Mouse (Mus musculus) neural tube, embryonic 14.5 days (tissue): ENCODE results near the gene Ankrd40. TPM values are rescaled to one million over a fixed set of nuclear protein-coding genes. Genes with fewer than 3 reads are reported as not detected.

Experiments
- ATAC-seq: fragments of 200-750 bp; cut with Nextera tagmentation; 2 replicates; pipeline ENCODE4 v1.8.0; 2017; ENCODE audit warnings: low read depth, mild to moderate bottlenecking, moderate TSS enrichment, moderate library complexity
- H3K27ac ChIP-seq: fragments of 300-500 bp; sonication (generic); 2 replicates; pipeline ENCODE4 v1.5.1; 2014; ENCODE audit warnings: low read depth, mild to moderate bottlenecking, control low read depth, low read length, moderate library complexity, mixed read lengths
- H3K27me3 ChIP-seq: fragments of 300-500 bp; sonication (generic); 2 replicates; pipeline ENCODE4 v1.6.1; 2014; ENCODE audit warnings: low read length; ENCODE audit not compliant: control insufficient read depth, insufficient read depth
- H3K36me3 ChIP-seq: fragments of 300-500 bp; sonication (generic); 2 replicates; pipeline ENCODE4 v1.6.1; 2014; ENCODE audit warnings: low read length, mixed read lengths; ENCODE audit not compliant: control insufficient read depth, insufficient read depth
- H3K4me1 ChIP-seq: fragments of 300-500 bp; sonication (generic); 2 replicates; pipeline ENCODE4 v1.6.1; 2014; ENCODE audit warnings: low read length; ENCODE audit not compliant: control insufficient read depth, insufficient read depth
- H3K4me2 ChIP-seq: fragments of 300-500 bp; sonication (generic); 2 replicates; pipeline ENCODE4 v1.6.1; 2014; ENCODE audit warnings: mild to moderate bottlenecking, low read depth, low read length, control low read depth
- H3K4me3 ChIP-seq: fragments of 300-500 bp; sonication (generic); 2 replicates; pipeline ENCODE4 v1.5.1; 2014; ENCODE audit warnings: low read depth, low read length, control low read depth, mixed read lengths
- H3K9ac ChIP-seq: fragments of 300-500 bp; sonication (generic); replicated peaks from 2 replicates; pipeline ENCODE4 v1.6.1; 2014; ENCODE audit warnings: low read depth, mild to moderate bottlenecking, control low read depth, low read length, mixed read lengths
- H3K9me3 ChIP-seq: fragments of 300-500 bp; sonication (generic); 2 replicates; pipeline ENCODE4 v1.6.1; 2016; ENCODE audit warnings: low read length; ENCODE audit not compliant: control insufficient read depth
- WGBS: fragments of 180-500 bp; shearing (Covaris S2); extraction: QIAGEN DNeasy Blood & Tissue Kit; methylation state at CpG from one replicate; pipeline ENCODE4 v1.1.7; 2014; 5-methylcytosine and 5-hydroxymethylcytosine counted together
- polyA plus RNA-seq: library from polyadenylated mRNA; unstranded; fragments of >200 nt; fragmentation: Nextera tagmentation; extraction: Ambion mirVana; gene quantifications from 2 replicates; pipeline ENCODE4 v1.2.1, GENCODE M21; 2014

The Ankrd40 gene
- polyA plus RNA-seq, 1 experiment from 2014 or later: 15.7 TPM

DNA sequence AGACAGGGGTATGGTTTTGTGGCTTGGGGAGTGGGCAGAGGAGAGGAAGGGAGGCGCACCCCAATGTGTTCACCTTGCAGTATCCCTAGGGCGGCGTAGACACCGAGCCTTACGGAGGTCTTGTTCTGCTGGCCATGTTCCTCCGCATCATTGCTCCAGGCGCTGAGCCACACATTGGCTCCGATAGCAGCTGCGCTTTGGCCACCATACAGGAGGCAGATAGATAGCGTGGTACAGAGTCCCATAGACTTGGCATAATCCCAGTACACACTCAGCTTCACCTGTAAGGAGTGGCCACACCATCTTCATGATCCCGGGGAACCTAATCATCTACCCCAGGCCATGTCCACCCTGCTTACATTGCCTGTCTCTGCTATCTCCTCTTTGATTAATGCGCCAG lies 31.4 kb downstream of the Ankrd40 start:
- Histone ChIP-seq H3K4me1 (no peaks in the 10 kb centered on the region), H3K9me3 (no peaks in the 10 kb centered on the region), H3K9ac (no peak overlapping the region), H3K27ac (no peak overlapping the region), H3K4me2 (no peak overlapping the region), H3K4me3 (no peak overlapping the region), H3K36me3 (no peaks in the 10 kb centered on the region), H3K27me3 (no peaks in the 10 kb centered on the region)
- WGBS: 95% methylated on average over 12 of the region's 12 CpGs
- no peak for ATAC-seq

DNA sequence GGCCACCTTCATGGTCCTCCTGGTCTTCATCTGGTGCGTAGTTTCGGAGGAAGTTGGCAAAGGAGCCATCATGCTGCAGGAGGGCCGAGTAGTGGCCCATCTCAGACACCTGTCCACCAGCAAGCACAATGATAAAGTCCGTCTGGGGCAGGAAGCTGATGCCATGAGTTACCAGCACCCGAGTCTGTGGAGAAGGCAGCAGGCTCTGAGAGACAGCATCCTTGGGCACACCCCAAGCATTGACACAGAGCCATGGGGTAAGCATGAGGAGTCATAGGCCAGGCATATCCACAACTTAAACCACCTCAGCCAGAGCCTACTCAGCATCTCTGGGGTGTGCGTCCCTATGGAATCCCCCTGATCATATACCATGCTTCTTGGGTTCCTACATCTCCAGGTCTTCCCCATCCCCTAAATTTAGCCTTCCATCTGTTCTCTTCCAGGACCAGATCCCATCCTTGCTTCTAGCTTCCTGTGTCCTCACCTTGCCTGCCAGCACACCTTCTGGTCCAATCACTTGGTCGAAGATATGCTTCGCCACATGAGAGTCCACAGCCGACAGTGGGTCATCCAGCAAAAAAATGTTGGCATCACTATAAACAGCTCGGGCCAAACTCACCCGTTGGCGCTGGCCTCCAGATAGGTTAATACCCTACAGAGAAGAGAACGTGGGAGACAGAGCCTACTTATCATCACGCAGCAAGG lies 33.5 kb downstream of the Ankrd40 start:
- WGBS: 92% methylated on average over 14 of the region's 14 CpGs
- Histone ChIP-seq H3K36me3 (no peaks in the 10 kb centered on the region), H3K27me3 (no peaks in the 10 kb centered on the region), H3K4me3 (no peak overlapping the region), H3K9me3 (no peaks in the 10 kb centered on the region), H3K9ac (no peak overlapping the region), H3K4me2 (no peak overlapping the region), H3K27ac (no peak overlapping the region), H3K4me1 (no peaks in the 10 kb centered on the region)
- ATAC-seq: no peak

DNA sequence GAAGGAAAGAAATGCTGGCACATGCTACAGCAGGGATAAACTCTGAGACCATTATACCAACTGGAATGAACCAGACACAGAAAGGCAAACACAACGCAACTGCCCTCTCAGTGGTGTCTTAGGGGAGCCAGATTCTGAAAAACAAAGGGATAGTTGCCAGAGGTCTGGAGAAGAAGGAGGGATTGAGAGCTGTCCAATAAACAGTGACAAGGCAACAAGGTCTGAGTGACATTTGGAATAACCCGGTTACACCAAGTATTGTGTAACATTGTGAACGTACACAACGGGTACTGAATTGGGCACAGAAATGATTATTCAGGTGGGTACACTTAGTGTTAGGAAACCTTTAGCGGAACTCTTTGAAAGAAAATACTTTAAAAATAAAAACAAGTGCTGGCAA lies 34.3 kb downstream of the Ankrd40 start:
- Histone ChIP-seq H3K36me3 (no peaks in the 10 kb centered on the region), H3K27me3 (no peaks in the 10 kb centered on the region), H3K9me3 (no peaks in the 10 kb centered on the region), H3K9ac (no peak overlapping the region), H3K4me2 (no peak overlapping the region), H3K4me1 (no peaks in the 10 kb centered on the region), H3K27ac (no peak overlapping the region), H3K4me3 (no peak overlapping the region)
- no peak for ATAC-seq
- 94% methylated on average over 5 of the region's 5 CpGs for whole genome bisulfite sequencing

DNA sequence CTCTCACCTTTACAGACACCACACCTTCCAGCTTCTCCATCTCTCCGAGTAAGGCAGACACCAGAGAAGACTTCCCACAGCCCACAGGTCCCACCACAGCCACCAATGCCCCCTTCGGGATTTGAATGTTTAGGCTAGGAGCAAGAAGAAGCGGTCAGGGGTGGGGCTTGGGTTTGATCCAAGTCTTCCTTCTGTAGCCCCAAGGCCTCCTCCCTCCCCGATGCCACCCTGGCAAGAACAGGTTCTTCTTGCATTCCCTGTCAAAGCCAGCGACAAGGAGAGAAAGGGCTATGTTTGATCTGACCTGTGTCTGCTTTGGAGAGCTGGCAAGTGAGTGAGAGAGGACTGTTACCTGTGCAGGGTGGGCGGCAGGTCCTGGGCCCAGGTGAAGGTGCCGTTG lies 35.9 kb downstream of the Ankrd40 start:
- Histone ChIP-seq H3K36me3 (no peaks in the 10 kb centered on the region), H3K4me2 (no peak overlapping the region), H3K4me1 (no peaks in the 10 kb centered on the region), H3K27me3 (no peaks in the 10 kb centered on the region), H3K4me3 (no peak overlapping the region), H3K27ac (no peak overlapping the region), H3K9ac (no peak overlapping the region), H3K9me3 (no peaks in the 10 kb centered on the region)
- WGBS: 88% methylated on average over 7 of the region's 7 CpGs
- ATAC-seq: no peak

DNA sequence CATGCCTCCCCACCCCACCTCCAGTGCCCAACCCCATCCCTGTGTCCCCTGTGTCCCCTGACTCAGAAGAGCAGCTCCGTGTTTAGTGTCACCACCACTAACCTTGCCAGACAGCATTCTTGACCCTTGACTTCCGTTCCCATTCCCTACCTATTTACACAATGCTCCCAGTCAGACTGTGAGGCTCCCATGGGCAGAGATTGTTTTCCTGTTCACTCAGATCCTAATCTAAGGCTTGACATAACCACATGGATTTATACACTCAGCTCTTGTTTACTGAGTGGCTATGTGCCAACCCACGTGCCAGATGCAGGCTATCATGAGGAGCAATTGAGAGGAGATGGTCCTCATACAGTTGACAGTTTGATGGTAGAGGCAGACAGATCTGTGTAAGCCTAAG lies 37.5 kb downstream of the Ankrd40 start:
- Histone ChIP-seq H3K4me3 (no peak overlapping the region), H3K27me3 (no peaks in the 10 kb centered on the region), H3K4me2 (no peak overlapping the region), H3K4me1 (no peaks in the 10 kb centered on the region), H3K9ac (no peak overlapping the region), H3K36me3 (no peaks in the 10 kb centered on the region), H3K27ac (no peak overlapping the region), H3K9me3 (no peaks in the 10 kb centered on the region)
- no peak for ATAC-seq
- WGBS: 71% methylated on average over 3 of the region's 3 CpGs

DNA sequence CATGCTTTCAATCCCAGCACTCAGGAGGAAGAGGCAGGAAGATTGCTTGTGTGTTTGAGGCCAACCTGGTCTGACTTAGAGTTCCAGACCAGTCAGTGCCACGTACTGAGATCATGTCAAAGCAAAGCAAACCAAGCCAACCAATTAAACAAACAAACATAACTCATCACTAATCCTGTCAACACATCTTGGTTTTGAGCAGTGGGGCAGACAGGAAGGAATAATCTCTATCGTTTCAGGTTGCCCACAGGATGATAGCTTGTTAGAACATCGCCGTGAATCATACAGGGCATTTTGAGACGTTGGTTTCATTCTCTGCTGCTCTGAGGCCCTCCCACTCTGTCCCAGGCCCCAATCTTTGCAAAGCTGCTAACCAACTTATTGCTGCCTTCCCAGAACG lies 42.2 kb downstream of the Ankrd40 start:
- no peaks in the 10 kb centered on the region for H3K9me3 ChIP-seq
- no peak overlapping the region for H3K4me3 ChIP-seq
- 84% methylated on average over 6 of the region's 6 CpGs for WGBS
- no peak overlapping the region for H3K27ac ChIP-seq
- no peaks in the 10 kb centered on the region for H3K36me3 ChIP-seq
- H3K4me1 ChIP-seq: no peaks in the 10 kb centered on the region
- H3K9ac ChIP-seq: no peak overlapping the region
- no peak overlapping the region for H3K4me2 ChIP-seq
- no peak for ATAC-seq
- H3K27me3 ChIP-seq: no peaks in the 10 kb centered on the region

DNA sequence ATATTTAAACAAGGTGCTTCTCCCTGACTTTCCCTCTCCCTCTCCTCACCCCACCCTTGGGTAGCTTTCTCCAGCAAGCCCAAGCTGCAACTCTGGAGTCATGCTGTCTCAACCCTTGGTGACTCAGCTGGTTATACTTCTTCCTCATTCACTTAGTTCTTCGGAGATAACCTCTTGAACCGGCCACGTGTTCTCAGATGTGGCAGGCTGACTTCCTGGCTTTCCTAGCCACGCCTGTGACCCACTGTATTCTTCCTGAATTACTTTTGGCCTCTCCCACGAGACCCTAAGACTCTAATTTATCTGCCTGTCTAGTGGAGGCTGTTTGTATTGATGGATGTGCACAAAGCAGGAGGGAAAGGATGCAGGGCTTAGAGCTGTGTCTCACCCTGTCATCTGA lies 43.0 kb downstream of the Ankrd40 start:
- Histone ChIP-seq H3K27me3 (no peaks in the 10 kb centered on the region), H3K4me1 (no peaks in the 10 kb centered on the region), H3K4me3 (no peak overlapping the region), H3K36me3 (no peaks in the 10 kb centered on the region), H3K27ac (no peak overlapping the region), H3K9me3 (no peaks in the 10 kb centered on the region), H3K9ac (no peak overlapping the region), H3K4me2 (no peak overlapping the region)
- WGBS: 30% methylated on average over 5 of the region's 5 CpGs
- no peak for ATAC-seq

DNA sequence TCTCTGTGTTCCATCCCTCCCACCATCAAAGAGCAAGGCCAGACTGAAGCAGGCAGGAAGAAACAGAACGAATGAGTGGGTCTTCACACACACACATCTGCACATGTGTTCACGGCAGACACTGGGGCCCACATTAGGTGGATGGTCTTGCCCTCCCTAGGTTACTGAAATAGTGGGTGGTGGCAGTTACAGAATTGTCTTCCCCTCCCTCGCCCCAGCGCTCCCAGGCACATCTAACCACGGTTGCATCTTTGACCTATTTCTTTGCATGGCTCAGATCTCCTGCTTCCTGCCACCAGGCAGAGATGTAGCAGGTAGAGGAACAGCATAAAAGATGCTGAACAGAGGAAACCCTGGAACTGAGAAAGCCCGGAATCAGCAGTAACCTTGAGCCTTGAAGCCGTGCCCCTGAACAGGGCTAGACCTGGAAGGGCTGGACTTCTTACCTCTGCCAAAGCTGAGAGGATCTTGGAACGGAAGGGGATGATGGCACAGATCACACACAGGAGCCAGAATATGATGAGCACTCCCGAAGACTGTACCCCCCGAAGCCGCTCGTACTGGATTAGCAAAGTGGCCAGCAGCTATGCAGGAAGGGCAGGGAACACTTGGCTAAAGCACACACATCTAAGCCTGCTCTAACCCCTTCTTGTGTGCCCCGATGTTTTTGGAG lies 46.6 kb downstream of the Ankrd40 start:
- ATAC-seq: no peak
- 94% methylated on average over 13 of the region's 13 CpGs for WGBS

DNA sequence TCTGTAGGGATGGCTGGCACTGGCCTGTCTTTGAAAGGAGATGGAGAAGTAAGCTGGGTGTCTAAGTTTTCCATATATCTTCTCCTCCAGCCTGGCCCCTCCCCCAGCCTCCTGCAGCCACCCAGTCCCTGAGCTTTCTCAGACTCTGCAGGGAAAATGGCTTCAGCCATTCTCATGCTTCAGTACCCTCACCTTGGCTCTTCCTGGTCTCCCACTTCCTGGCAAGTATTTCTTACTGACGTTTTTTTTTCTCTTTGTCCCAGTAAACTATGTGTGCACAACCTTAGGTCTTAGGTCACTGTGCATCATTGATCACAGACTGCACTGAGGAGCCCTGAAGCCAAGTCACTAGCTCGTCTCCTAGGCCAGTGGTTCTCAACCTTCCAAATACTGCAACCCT lies 51.3 kb downstream of the Ankrd40 start:
- WGBS: 20% methylated on average over 2 of the region's 2 CpGs
- Histone ChIP-seq H3K4me1 (no peaks in the 10 kb centered on the region), H3K27me3 (no peaks in the 10 kb centered on the region), H3K9me3 (no peaks in the 10 kb centered on the region), H3K4me2 (no peak overlapping the region), H3K9ac (no peak overlapping the region), H3K36me3 (no peaks in the 10 kb centered on the region), H3K27ac (no peak overlapping the region), H3K4me3 (no peak overlapping the region)
- ATAC-seq: no peak

More for the DNA sequence above, 46.6 kb downstream of the Ankrd40 start:
- H3K9ac ChIP-seq: no peak overlapping the region
- H3K27me3 ChIP-seq: no peaks in the 10 kb centered on the region
- H3K4me1 ChIP-seq: no peaks in the 10 kb centered on the region
- H3K9me3 ChIP-seq: no peaks in the 10 kb centered on the region
- no peak overlapping the region for H3K27ac ChIP-seq
- H3K36me3 ChIP-seq: no peaks in the 10 kb centered on the region
- H3K4me2 ChIP-seq: no peak overlapping the region
- H3K4me3 ChIP-seq: no peak overlapping the region
